Mouse (Mus musculus) hindbrain, embryonic 10.5 days (tissue): Measurements from ENCODE around the gene Col6a3. TPM values are rescaled to one million over a fixed set of nuclear protein-coding genes. Genes with fewer than 3 reads are reported as not detected.

Experiments
- DNase-seq: peaks from one replicate; pipeline ENCODE4 v3.0.0-alpha.2; 2017; ENCODE audit warnings: low spot score
- H3K27ac ChIP-seq: fragments of 300-500 bp; sonication (generic); 2 replicates; pipeline ENCODE4 v1.5.1; 2016; ENCODE audit warnings: mild to moderate bottlenecking, moderate library complexity
- H3K27me3 ChIP-seq: fragments of 300-500 bp; sonication (generic); 2 replicates; pipeline ENCODE4 v1.6.1; 2016; ENCODE audit warnings: mild to moderate bottlenecking; ENCODE audit not compliant: poor library complexity, insufficient read depth, severe bottlenecking
- H3K36me3 ChIP-seq: fragments of 300-500 bp; sonication (generic); 2 replicates; pipeline ENCODE4 v1.6.1; 2016; ENCODE audit warnings: mild to moderate bottlenecking, moderate library complexity
- H3K4me1 ChIP-seq: fragments of 300-500 bp; sonication (generic); replicated peaks from 2 replicates; pipeline ENCODE4 v1.6.1; 2016; ENCODE audit warnings: mild to moderate bottlenecking
- H3K4me3 ChIP-seq: fragments of 300-500 bp; sonication (generic); 2 replicates; pipeline ENCODE4 v1.5.1; 2016; ENCODE audit warnings: mild to moderate bottlenecking, moderate library complexity
- H3K9me3 ChIP-seq: fragments of 300-500 bp; sonication (generic); 2 replicates; pipeline ENCODE4 v1.6.1; 2016; ENCODE audit warnings: mild to moderate bottlenecking, moderate library complexity
- WGBS: fragments of 180-500 bp; shearing (Covaris S2); methylation state at CpG from one replicate; pipeline ENCODE4 v1.1.7; 2016; 5-methylcytosine and 5-hydroxymethylcytosine counted together
- polyA plus RNA-seq: library from polyadenylated mRNA; unstranded; fragments of >200 nt; fragmentation: Nextera tagmentation; extraction: Ambion mirVana; gene quantifications from 2 replicates; pipeline ENCODE4 v1.2.1, GENCODE M21; 2016

Gene Col6a3
- polyA plus RNA-seq, 1 experiment from 2014 or later: 4.7 TPM

GRCm38 (mm10) chr1:90838657-90839056, 5.1 kb downstream of the Col6a3 start:
- H3K4me3 ChIP-seq: no peak overlapping the region
- WGBS: 83% methylated on average over 4 of the region's 4 CpGs
- H3K27ac ChIP-seq: no peak overlapping the region
- no peak for DNase-seq
- H3K4me1 ChIP-seq: 0 out of 2 replicates have a peak, but pooled peaks cover 8% of the 10 kb centered on the region
- H3K36me3 ChIP-seq: no peaks in the 10 kb centered on the region
- H3K9me3 ChIP-seq: no peaks in the 10 kb centered on the region
- no peaks in the 10 kb centered on the region for H3K27me3 ChIP-seq

- WGBS: 79% methylated on average over 12 of the region's 12 CpGs
- H3K27ac ChIP-seq: no peak overlapping the region
Measured at GRCm38 (mm10) chr1:90838221-90838620, 5.5 kb downstream of the Col6a3 start.

GRCm38 (mm10) chr1:90836178-90836740, 7.5 kb downstream of the Col6a3 start:
- 0 out of 2 replicates have a peak, but pooled peaks cover 5% of the 10 kb centered on the region for H3K4me1 ChIP-seq
- no peak for DNase-seq
- H3K36me3 ChIP-seq: no peaks in the 10 kb centered on the region
- no peak overlapping the region for H3K27ac ChIP-seq
- no peaks in the 10 kb centered on the region for H3K27me3 ChIP-seq
- 72% methylated on average over 5 of the region's 5 CpGs for WGBS
- H3K9me3 ChIP-seq: no peaks in the 10 kb centered on the region
- no peak overlapping the region for H3K4me3 ChIP-seq

More at GRCm38 (mm10) chr1:90838221-90838620, 5.5 kb downstream of the Col6a3 start:
- Histone ChIP-seq H3K9me3 (no peaks in the 10 kb centered on the region), H3K36me3 (no peaks in the 10 kb centered on the region), H3K27me3 (no peaks in the 10 kb centered on the region), H3K4me3 (no peak overlapping the region), H3K4me1 (0 out of 2 replicates have a peak, but pooled peaks cover 7% of the 10 kb centered on the region)
- DNase-seq: no peak

- H3K4me3 ChIP-seq: no peak overlapping the region
- H3K36me3 ChIP-seq: no peaks in the 10 kb centered on the region
- no peak overlapping the region for H3K27ac ChIP-seq
- 0 out of 2 replicates have a peak, but pooled peaks cover 3% of the 10 kb centered on the region for H3K4me1 ChIP-seq
- H3K9me3 ChIP-seq: no peaks in the 10 kb centered on the region
- 64% methylated on average over 6 of the region's 6 CpGs for WGBS
- DNase-seq: no peak
- H3K27me3 ChIP-seq: no peaks in the 10 kb centered on the region
Measured at GRCm38 (mm10) chr1:90834701-90835100, 9.1 kb downstream of the Col6a3 start.

GRCm38 (mm10) chr1:90830006-90830405, 13.8 kb downstream of the Col6a3 start:
- no peak overlapping the region for H3K27ac ChIP-seq
- H3K9me3 ChIP-seq: no peaks in the 10 kb centered on the region
- H3K36me3 ChIP-seq: no peaks in the 10 kb centered on the region
- 56% methylated on average over 6 of the region's 6 CpGs for WGBS
- no peak overlapping the region for H3K4me3 ChIP-seq
- H3K4me1 ChIP-seq: no peaks in the 10 kb centered on the region
- DNase-seq: no peak
- H3K27me3 ChIP-seq: no peaks in the 10 kb centered on the region

- Histone ChIP-seq H3K4me3 (no peak overlapping the region), H3K36me3 (no peaks in the 10 kb centered on the region), H3K4me1 (peaks cover 6% of the 10 kb centered on the region), H3K9me3 (no peaks in the 10 kb centered on the region), H3K27me3 (no peaks in the 10 kb centered on the region), H3K27ac (no peak overlapping the region)
- WGBS: 72% methylated on average over 15 of the region's 15 CpGs
- DNase-seq: no peak
Measured at GRCm38 (mm10) chr1:90813226-90813625, 30.5 kb downstream of the Col6a3 start.

- no peaks in the 10 kb centered on the region for H3K9me3 ChIP-seq
- no peaks in the 10 kb centered on the region for H3K36me3 ChIP-seq
- 79% methylated on average over 9 of the region's 9 CpGs for WGBS
- peaks cover 6% of the 10 kb centered on the region for H3K4me1 ChIP-seq
- H3K27me3 ChIP-seq: no peaks in the 10 kb centered on the region
- DNase-seq: no peak
- H3K4me3 ChIP-seq: no peak overlapping the region
- no peak overlapping the region for H3K27ac ChIP-seq
Measured at GRCm38 (mm10) chr1:90808930-90809329, 34.8 kb downstream of the Col6a3 start.

GRCm38 (mm10) chr1:90803104-90803503, 40.7 kb downstream of the Col6a3 start:
- WGBS: 88% methylated on average over 4 of the region's 4 CpGs
- Histone ChIP-seq H3K36me3 (no peaks in the 10 kb centered on the region), H3K27ac (no peak overlapping the region), H3K27me3 (no peaks in the 10 kb centered on the region), H3K4me1 (no peaks in the 10 kb centered on the region), H3K9me3 (no peaks in the 10 kb centered on the region), H3K4me3 (no peak overlapping the region)
- DNase-seq: no peak

GRCm38 (mm10) chr1:90801067-90801466, 42.7 kb downstream of the Col6a3 start:
- 87% methylated on average over 13 of the region's 13 CpGs for WGBS
- no peak for DNase-seq
- Histone ChIP-seq H3K4me3 (no peak overlapping the region), H3K27me3 (no peaks in the 10 kb centered on the region), H3K9me3 (no peaks in the 10 kb centered on the region), H3K4me1 (no peaks in the 10 kb centered on the region), H3K27ac (no peak overlapping the region), H3K36me3 (no peaks in the 10 kb centered on the region)

- Histone ChIP-seq H3K9me3 (no peaks in the 10 kb centered on the region), H3K27ac (no peak overlapping the region), H3K4me3 (no peak overlapping the region), H3K4me1 (no peaks in the 10 kb centered on the region), H3K36me3 (no peaks in the 10 kb centered on the region), H3K27me3 (no peaks in the 10 kb centered on the region)
- WGBS: 85% methylated on average over 3 of the region's 3 CpGs
- no peak for DNase-seq
Measured at GRCm38 (mm10) chr1:90800466-90800865, 43.3 kb downstream of the Col6a3 start.

- Histone ChIP-seq H3K36me3 (no peaks in the 10 kb centered on the region), H3K9me3 (no peaks in the 10 kb centered on the region), H3K4me1 (no peaks in the 10 kb centered on the region), H3K4me3 (no peak overlapping the region), H3K27ac (no peak overlapping the region), H3K27me3 (no peaks in the 10 kb centered on the region)
- no peak for DNase-seq
- WGBS: 85% methylated on average over 6 of the region's 6 CpGs
Measured at GRCm38 (mm10) chr1:90797276-90797891, 46.4 kb downstream of the Col6a3 start.

- H3K27ac ChIP-seq: no peak overlapping the region
- no peaks in the 10 kb centered on the region for H3K4me1 ChIP-seq
- no peak for DNase-seq
- WGBS: 92% methylated on average over 4 of the region's 4 CpGs
- H3K4me3 ChIP-seq: no peak overlapping the region
- H3K36me3 ChIP-seq: no peaks in the 10 kb centered on the region
- no peaks in the 10 kb centered on the region for H3K9me3 ChIP-seq
- H3K27me3 ChIP-seq: no peaks in the 10 kb centered on the region
Measured at GRCm38 (mm10) chr1:90793368-90793767, 50.4 kb downstream of the Col6a3 start.

- DNase-seq: no peak
- Histone ChIP-seq H3K9me3 (no peaks in the 10 kb centered on the region), H3K4me1 (no peaks in the 10 kb centered on the region), H3K27me3 (no peaks in the 10 kb centered on the region), H3K27ac (no peak overlapping the region), H3K36me3 (no peaks in the 10 kb centered on the region), H3K4me3 (no peak overlapping the region)
- 91% methylated on average over 4 of the region's 4 CpGs for WGBS
Measured at GRCm38 (mm10) chr1:90790925-90791324, 52.8 kb downstream of the Col6a3 start.
